Mouse (Mus musculus) gastrocnemius, postnatal 4 days (tissue): ENCODE measurements around the gene Itga1. TPM values are rescaled to one million over a fixed set of nuclear protein-coding genes. Genes with fewer than 3 reads are reported as not detected.

Experiments
- DNase-seq, 2 experiments: peaks; one replicate each; pipeline ENCODE4 v3.0.0; 2021 to 2022; ENCODE audit warnings: low spot score in 2 of 2, mixed read lengths in 2 of 2
- total RNA-seq, 2 experiments: library from RNA; stranded (reverse); gene quantifications; 2 replicates each; pipeline ENCODE4 v1.2.3; 2021

Gene Itga1
- total RNA-seq, 2 experiments from 2014 or later = 37.7 to 40.4 TPM

DNA sequence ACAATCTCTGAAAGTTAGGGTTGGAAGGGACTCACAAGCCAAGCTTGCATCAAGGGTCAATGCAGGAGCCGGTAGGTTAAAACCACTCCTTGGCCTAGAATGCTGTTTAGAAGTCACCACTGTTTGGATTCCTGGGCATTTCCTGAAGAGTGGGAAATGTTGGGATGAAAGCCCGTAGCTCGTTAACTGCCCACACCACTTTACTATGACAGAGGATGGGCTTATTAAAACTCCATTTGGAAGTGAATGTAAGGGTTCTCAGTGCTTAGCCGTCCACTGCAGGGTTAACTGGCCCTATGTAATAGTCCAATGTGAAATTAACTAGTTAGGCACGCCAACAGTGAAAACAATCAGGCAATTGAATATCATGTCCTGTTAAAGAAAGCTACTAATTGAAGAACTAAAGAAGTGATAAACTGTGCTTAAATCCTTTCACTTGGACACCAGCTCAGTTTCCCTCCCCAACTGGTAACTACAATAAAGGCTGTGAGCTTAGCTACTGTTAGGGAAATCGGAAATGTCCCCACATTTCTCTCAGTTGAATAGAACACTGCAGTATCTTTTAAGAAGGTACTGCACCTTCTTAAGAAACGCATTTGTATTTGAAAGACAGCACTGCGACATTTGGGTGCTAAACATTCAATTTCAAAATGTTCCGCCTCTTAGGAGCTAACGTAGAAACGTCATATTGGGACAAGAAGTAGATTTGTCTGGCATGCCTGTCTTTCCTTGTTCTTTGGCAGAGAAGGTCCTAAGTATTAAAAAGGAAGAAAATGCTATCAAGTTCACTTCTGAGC, 1.2 kb downstream of the Itga1 start:
- no peak for DNase-seq

- no peak for DNase-seq
Measured at GRCm38 (mm10) chr13:115099381-115099780, 2.4 kb downstream of the Itga1 start.

DNA sequence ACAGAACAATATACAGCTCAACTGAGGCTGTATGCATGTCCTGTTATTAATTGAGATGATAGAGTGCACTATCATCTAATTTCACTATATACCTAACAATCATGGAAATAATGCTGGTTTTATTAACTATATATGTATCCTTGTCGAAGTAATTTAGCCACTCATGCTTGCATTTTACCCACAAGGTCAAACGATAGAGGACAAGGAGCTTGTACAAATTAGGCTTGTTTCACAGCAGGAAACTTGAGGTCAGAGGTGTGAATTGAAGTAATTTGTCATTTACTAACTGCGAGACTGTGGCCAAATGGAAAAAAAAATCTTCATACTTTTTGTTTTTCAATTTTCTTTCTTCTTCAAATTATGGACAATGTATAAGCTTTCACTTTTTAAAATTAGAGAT, 3.5 kb downstream of the Itga1 start:
- no peak for DNase-seq

DNA sequence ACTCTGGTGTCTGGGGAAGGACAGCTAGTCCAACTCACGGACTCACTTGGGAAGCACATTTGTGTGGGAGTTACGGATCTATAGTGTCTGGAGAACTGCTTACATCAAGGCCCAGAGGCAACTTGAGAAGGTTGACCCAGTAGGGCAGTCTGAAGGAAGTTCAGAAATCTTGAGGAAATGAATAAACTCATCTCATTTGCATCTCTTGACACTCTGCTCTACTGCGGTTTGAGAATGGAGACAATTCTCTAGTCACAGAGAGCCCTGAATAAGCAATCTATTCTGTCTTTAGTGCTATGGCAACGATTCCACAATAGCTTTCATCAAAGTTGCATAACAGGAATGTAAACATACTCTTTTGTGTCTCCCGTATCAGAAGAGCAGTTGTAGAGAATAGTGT, 4.8 kb downstream of the Itga1 start:
- DNase-seq = no peak

DNA sequence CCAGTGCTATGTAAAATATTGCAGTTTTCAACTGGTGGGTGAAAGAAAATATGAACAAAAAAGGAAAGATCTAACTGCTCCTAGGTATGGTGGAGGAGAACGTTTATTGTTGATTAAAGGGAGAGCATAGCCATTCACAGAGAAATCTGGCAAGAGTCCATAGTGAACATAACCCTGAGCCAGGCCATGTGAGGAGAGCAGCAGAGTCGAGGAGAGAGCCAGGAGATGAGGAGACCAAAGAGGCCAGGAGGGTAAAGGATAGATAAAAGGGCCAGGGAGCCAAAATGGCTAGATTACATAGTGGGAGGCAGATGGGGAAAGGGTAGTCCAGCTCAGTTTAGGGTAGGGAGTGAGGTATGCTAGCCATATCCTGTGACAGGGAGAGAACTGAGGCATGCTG, 5.5 kb downstream of the Itga1 start:
- DNase-seq = no peak

DNA sequence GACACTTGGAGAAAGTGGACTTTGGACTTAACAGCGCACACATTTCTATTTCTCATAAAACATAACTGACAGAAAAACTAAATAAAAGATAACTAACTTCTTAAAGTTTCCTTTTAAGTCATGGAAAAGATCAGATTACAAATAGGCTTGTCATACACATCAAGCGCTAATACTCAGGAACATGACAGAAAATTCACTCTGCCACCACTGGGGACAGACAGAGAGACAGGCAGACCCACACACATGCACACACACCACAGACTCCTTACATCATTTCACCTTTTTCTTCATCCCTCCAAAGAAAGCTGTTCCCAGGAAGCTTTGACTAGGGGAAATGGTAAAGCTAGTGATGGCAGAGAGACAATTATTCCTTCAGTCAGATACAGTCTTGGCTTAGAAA, 6.4 kb downstream of the Itga1 start:
- DNase-seq = no peak

DNA sequence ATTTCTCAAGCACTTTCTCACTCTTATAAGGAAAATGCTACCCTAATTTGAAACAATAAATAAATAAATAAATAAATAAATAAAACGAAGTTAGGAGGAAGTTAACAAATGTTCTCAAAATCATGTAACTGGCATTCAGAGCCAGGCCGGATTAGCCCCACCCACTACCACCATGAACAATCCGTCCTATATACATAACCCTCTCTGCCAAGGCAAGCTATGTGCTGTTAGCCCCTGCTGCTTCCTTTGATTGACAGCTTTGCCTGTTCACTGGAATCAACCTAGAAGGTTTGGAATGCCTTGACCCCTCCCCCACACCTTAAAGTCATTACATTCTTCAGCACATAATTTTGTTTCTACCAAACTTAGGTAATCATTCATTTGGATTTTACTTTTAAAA, 10.3 kb downstream of the Itga1 start:
- no peak for DNase-seq

DNA sequence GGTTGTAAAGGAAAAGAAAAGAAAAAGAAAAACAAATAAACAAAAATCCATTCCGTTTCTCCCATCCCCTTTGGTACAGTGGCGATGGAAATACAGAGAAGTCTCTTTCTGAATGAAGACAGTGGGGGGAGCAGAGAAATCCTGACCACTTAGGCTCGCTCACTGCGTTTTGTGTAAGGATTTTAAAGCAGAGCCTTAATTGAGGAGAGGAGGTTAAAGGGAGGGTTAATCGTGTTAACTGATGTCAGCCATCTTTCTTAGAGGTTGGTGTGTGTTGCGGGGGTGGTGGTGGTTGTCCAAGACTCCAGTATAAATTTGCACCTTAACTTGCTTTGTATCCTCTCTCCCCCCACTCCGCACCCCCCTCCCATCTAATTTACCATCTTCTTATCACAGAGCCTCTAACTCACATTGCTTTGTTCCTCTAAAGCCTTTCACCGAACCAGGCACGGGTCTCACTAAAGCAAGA, 10.8 kb downstream of the Itga1 start:
- DNase-seq = no peak

DNA sequence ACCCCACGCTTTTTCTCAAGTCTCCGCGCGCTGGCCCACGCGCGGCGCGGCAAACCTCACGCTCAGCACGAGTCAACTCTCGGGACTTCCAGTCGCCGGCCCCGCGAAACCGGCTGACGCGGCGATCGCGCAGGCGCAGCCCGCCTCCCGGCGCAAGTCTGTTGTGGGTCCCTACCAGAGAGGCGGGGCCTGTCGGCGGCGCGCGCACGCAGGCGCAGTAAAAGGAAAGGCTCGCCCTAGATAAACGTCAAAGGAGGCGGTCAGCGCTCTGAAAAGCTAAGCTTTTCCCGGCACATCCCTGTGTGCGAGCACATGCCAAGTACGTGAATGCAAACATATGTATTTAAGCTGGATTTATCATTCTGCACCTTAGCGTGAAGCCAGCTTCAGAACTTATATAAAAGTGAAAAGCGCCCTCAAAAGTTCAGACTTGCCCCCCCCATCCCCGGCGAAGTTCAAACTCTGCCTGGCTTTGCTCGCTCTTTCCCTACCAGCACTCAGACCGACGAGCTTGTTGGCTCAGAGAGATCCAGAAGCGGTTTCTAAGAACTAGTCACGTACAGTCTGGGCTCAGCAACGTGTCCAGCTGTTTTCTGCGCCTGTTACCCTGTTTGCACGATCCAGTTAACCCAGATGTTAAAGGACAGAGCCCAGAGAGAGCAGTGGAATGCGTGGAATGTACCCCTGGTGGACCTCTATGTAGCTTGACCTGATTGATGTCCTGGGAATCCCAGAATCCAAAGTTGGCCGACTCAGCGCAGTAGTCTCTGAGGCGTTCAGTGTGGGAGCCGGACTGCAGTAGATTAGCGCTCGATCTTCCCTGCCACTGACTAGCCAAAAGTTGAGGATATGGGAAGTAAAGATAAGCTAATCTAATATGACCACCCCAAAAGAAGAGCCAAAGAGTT, 11.4 kb downstream of the Itga1 start, which contains the start of gene Pelo:
Gene Pelo (minus strand): TSS at position 118 of the 908 bp plus-strand sequence.
- DNase-seq = peak; percentile 93 to 97

GRCm38 (mm10) chr13:115089395-115090025, 12.3 kb downstream of the Itga1 start:
- peak; percentile 19 to 26 for DNase-seq

- DNase-seq = no peak
Measured at GRCm38 (mm10) chr13:115089020-115089394, 12.8 kb downstream of the Itga1 start.

DNA sequence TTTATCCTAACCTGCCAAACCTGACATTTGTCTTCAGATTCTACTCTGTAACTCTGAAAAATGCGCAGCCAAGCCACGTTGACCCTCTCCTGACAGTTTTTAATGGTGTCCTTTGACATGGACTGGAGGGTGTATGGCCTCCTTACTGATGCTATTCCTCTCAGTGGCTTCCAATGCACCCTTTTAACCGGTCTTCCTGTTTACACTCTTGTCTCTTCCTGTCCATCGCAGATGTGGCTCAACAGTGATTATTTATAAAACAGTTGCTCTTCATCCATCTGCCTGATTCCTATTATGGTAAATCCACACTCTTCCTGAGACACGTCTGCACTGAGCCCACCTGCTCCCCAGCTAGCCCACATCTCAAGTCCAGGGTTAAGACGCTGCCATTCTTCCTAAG, 15.8 kb downstream of the Itga1 start:
- no peak for DNase-seq

DNA sequence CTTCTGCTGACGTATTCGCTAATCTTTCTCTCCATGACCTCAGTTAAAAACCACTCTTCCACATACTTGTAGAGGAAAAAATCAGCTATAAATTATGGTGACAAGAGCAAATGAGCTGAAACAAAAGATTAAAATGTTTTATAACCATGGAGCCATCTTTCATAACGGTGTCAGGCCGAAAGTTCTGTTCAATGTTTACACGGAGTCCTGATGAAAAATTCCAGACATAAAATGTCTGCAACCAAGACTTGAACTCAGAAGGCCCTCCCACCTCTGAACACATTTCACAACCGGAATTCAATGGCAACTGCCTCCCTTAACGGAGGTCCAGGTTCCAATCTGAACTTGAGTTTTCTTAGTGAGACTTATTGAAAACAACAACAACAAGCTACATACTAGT, 19.4 kb downstream of the Itga1 start:
- no peak for DNase-seq

- no peak for DNase-seq
Measured at GRCm38 (mm10) chr13:115079996-115080585, 21.7 kb downstream of the Itga1 start.

DNA sequence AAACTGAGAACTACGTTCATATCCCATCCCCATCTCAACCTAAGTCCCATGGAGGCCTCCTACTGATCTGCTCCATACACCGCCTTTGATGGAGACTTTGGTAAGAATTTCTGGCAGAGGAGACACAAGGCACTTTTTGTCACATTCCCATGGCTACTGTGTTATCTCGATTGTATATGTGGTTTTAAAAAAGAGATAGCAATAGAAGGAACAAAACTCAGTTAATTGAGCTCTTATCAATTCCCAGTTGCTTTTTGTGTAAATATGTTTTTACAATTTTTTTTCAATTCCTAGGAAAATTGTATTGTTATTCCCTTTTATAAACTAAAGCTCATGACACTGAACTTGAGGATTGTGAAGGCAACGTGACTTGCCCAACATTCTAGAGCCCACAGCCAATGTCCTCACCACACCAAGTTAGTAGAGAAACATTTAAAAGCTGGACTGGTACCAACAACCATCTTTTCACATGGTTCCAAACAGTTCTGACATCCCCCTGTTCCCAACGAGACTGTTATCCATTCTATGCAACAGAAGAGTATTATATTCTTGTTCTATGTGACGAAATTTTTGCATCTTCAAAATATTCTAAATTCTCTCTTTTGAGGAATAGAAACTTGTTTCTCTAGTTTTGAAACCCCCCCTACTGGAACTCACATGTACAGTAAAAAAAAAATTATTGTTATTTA, 22.6 kb downstream of the Itga1 start:
- DNase-seq = no peak

- no peak for DNase-seq
Measured at GRCm38 (mm10) chr13:115077346-115078134, 24.2 kb downstream of the Itga1 start.

DNA sequence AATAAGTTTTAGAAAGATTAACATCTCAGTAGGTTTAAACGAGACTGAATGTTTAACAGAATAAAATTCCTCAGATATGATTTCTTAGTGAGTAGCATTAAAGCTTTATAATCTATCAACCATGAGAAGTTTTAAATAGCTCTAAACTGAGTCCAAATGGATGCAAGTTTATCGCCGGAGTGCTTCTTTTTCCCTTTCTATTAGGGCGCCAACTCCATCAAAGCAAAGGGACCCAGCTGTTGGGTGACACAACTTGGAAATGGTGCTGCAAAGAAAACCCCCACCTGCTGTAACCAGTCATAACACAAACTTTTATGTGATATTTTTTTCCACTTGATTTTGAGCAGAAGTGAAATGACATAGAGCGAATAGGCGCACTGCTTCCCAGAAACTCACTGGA, 29.4 kb downstream of the Itga1 start:
- DNase-seq = no peak

GRCm38 (mm10) chr13:115071431-115071830, 30.3 kb downstream of the Itga1 start:
- no peak for DNase-seq

GRCm38 (mm10) chr13:115067968-115068330, 33.8 kb downstream of the Itga1 start:
- no peak for DNase-seq
